Mouse (Mus musculus) thymus, postnatal 4 days (tissue): Measurements from ENCODE around the gene Pnpla5.
"Not testable (repeated sequence)": the region's sequence is repeated elsewhere in the genome, so short reads cannot be mapped to it uniquely, and the experiment has no call there.

Experiments used
- DNase-seq: peaks from one replicate; pipeline ENCODE4 v3.0.0; 2021

Pnpla5 gene

GRCm38 (mm10) chr15:84115727-84116126 is 7.2 kb downstream of the Pnpla5 start:
- no peak for DNase-seq

GRCm38 (mm10) chr15:84113873-84114272 is 9.1 kb downstream of the Pnpla5 start:
- no peak for DNase-seq

- DNase-seq = peak; percentile 66
Observed at GRCm38 (mm10) chr15:84108899-84109298, 14.1 kb downstream of the Pnpla5 start.

- no peak for DNase-seq
Observed at GRCm38 (mm10) chr15:84105924-84106500, 17.0 kb downstream of the Pnpla5 start.

GRCm38 (mm10) chr15:84105105-84105923 is 17.7 kb downstream of the Pnpla5 start, which contains the start of gene Sult4a1:
Sult4a1 (minus strand) TSS chr15:84105754.
- DNase-seq = peak; percentile 39

GRCm38 (mm10) chr15:84104626-84105025 is 18.3 kb downstream of the Pnpla5 start:
- no peak for DNase-seq

GRCm38 (mm10) chr15:84097536-84097935 is 25.4 kb downstream of the Pnpla5 start:
- not testable (repeated sequence) for DNase-seq

GRCm38 (mm10) chr15:84096051-84096450 is 26.9 kb downstream of the Pnpla5 start:
- no peak for DNase-seq

GRCm38 (mm10) chr15:84094921-84095320 is 28.1 kb downstream of the Pnpla5 start:
- DNase-seq = no peak

- DNase-seq = no peak
Observed at GRCm38 (mm10) chr15:84086775-84087174, 36.2 kb downstream of the Pnpla5 start.

- no peak for DNase-seq
Observed at GRCm38 (mm10) chr15:84086364-84086763, 36.6 kb downstream of the Pnpla5 start.

- no peak for DNase-seq
Observed at GRCm38 (mm10) chr15:84080069-84080468, 42.9 kb downstream of the Pnpla5 start.

- DNase-seq = no peak
Observed at GRCm38 (mm10) chr15:84079519-84079918, 43.5 kb downstream of the Pnpla5 start.

- DNase-seq = no peak
Observed at GRCm38 (mm10) chr15:84078667-84079066, 44.3 kb downstream of the Pnpla5 start.

- no peak for DNase-seq
Observed at GRCm38 (mm10) chr15:84077151-84077550, 45.8 kb downstream of the Pnpla5 start.

- peak; percentile 40 for DNase-seq
Observed at GRCm38 (mm10) chr15:84074705-84075185, 48.2 kb downstream of the Pnpla5 start.

GRCm38 (mm10) chr15:84073911-84074704 is 48.9 kb downstream of the Pnpla5 start:
- DNase-seq = peak; percentile 72

GRCm38 (mm10) chr15:84073058-84073457 is 49.9 kb downstream of the Pnpla5 start:
- no peak for DNase-seq

GRCm38 (mm10) chr15:84072226-84072625 is 50.7 kb downstream of the Pnpla5 start:
- DNase-seq = peak; percentile 55

GRCm38 (mm10) chr15:84070116-84070676 is 52.8 kb downstream of the Pnpla5 start:
- DNase-seq = no peak

GRCm38 (mm10) chr15:84069455-84070050 is 53.4 kb downstream of the Pnpla5 start:
- DNase-seq = no peak

- DNase-seq = no peak
Observed at GRCm38 (mm10) chr15:84065701-84066100, 57.3 kb downstream of the Pnpla5 start.

GRCm38 (mm10) chr15:84065140-84065539 is 57.8 kb downstream of the Pnpla5 start, which contains the start of gene Efcab6:
Efcab6 (minus strand) TSS chr15:84065379.
- no peak for DNase-seq
